Mouse (Mus musculus): Measurements from ENCODE around the gene Gm10160.
A peak's percentile ranks its signal among the peaks of the same experiment; 100 is the strongest.
"Not testable (repeated sequence)": the region's sequence is repeated elsewhere in the genome, so short reads cannot be mapped to it uniquely, and the experiment has no call there.

Gm10160 gene

DNA sequence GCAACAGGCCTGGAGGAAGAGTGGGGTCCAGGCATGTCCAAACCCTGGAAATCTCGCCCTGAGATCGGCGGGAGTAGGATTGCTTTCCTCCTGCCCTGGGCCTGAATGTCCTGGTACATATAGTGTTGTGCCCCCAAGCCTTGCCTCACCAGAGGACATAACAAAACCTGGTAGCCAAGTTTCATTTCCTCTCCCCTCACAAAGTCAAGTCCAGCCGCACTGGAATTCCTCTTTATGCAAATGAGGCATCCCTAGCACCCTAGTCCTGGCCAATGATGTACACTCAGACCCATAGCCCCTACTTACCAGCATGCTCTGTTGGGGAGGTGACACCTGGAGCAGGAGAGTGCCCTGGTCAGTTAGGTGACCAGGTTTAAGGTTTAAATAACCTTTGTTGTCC is 627 bp upstream of the Gm10160 start:
- no peak for DNase-seq

DNA sequence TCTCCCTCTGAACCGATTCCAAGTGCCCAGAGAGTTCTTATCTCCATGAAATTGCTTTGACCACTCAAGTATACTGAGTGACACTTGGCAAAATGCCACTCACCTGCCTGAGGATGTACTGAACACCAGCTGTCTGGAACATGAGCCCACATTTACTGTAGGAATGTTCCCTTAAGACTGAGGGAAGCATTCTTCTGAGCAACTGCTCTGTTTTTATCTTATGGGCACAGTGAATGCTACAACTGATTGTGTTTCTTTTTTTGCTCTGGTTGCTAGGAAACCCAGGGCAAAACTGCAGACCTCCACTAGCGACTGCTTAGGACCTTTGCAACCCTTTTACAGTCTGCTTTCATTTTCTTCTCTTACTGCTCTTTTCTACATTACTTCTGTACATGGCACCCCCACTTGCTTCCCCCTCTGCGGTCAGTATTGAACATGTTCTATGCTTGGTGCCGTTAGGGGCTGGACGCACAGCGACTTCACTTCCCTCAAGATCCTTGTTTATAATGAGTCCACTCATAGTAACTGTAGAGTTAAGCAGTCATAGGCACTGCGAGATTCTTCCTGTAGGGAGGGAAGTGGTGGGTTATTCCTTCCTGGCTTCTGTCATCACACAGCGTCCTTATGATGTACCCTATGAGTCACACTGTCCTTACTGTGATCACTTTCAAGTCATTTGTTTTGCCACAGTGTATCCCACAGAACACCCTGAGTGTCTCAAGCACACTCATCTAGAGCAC is 856 bp downstream of the Gm10160 start:
- no peak for DNase-seq

DNA sequence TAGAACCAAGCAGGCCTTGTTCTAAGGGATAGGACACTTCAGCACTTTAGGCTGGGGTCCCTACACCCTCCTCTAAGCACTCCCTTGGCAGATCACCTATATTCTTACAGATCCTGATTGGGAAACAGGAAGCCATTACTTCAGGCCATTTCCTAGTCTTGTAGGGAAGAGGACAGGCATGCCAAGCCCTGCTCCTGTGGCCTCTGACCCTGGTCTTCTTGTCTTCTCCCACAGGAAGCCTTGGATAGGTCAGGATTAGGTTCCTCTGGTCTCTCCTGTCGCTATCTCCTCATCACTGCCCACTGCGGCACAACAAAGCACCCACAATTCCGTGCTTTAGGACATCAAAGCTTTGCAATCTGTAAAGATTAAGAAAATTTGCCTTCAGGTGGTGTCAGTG is 3.9 kb downstream of the Gm10160 start:
- DNase-seq: no peak

DNA sequence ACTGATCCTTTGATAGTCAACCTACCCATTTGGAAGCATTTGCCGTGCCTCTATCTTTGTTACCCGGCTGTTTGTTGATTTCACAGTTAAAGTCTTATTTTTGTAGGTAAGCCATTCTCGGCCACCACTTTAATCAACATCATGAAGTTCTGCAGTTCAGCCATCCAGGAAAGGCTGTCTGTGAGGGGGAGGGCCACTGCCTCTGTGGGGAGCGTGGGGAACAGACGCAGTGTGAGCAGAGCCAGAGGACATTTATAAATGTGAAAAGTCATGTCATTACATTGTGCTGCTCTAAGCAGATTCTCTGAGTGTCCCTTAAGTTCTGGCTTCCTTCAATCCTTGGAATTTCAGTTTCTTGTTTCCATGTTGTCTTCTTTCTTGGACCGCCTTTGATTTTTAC is 5.4 kb downstream of the Gm10160 start:
- DNase-seq: no peak

DNA sequence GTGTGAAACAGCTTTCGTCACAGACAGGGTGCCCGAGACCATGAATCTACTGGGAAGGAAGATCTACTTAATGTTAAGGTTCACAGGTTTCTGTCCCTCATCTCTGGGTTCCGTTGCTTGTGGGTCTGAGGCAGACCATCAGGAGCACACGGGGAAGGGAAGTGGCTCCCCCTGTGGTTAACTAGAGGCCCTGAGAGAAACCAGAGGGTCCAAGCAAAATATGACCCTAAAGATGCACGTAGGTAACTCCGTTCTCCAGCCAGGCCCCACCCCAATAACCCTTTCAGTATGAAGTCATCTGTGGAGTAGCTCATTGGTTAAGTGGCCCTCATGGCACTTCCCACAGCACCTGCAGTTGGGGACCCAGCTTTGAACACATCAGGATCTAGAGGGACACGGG is 6.0 kb downstream of the Gm10160 start:
- DNase-seq: no peak

DNA sequence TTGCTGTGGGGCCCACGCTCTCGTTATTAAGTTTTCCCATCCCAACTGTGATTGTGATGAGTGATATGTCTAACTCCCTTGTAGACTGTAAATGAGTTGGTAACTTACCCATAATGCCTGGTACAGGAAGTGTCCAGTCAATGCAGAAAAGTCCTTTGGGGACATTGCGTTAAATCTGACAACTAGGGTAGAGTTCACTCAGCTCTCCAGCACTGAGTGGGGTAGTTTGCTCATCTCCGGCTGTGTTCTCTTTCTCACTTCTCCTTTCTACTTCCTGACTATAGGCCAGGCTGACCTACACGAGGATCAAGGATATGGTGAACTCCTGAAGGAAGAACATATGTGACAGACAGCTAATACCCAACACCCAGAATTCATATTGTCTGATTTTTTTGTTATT is 6.4 kb downstream of the Gm10160 start:
- DNase-seq: no peak

DNA sequence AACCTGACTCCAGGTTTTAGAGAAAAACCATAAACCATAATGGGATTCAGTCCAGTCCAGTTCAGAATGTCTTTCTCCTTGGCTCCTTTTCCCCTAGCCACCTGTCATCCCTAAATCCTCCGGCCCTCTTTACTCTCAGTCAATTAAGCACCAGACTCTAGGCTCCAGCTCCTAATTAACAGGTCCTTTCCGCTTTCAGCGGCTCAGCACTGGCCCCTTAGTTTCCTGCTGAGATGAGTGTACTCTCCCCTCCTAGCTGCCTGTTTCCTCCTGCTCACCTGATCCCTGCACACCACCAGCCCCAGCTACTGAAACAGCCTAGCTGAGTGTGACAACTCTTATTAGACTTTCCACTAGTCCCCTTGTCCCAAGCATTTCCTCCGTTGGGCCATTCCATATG is 7.8 kb downstream of the Gm10160 start:
- DNase-seq: no peak

DNA sequence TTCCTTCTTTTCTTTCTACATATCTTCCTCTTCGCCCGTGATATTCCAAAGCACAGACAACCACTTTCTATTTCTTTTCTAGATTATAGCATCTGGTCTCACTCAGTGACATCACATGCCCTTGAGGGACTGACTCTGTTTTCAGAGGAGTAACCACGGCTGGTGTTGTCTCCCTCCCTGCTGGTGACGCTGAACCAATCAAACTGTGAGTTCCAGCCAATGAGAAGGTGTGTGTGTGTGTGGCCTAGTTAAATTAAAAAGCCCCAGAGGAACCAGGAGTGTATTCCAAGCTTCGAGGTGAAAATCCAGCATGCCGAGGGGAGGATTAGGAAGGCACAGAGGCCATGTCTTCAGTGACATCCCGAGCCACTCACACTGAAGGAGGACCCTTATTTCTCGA is 8.6 kb downstream of the Gm10160 start:
- DNase-seq: no peak

DNA sequence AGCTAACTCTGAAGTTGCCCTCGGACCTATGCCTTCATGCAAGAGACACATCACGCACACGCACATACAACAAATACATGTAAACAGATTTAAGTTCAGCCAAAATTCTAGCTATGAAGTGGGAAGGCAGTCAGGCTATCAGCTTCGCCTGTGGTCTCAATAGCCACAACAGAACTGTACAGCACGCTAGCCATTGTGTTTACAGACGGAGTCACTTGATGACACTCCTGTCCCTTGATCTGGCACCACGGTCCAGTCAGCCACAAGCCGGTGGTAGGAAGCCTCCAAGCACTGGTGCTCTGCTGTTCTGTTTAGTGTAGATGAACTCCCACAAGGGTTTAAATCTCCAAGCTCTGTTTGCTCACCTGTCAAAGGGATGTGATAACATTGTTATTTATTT is 9.6 kb downstream of the Gm10160 start:
- no peak for DNase-seq

DNA sequence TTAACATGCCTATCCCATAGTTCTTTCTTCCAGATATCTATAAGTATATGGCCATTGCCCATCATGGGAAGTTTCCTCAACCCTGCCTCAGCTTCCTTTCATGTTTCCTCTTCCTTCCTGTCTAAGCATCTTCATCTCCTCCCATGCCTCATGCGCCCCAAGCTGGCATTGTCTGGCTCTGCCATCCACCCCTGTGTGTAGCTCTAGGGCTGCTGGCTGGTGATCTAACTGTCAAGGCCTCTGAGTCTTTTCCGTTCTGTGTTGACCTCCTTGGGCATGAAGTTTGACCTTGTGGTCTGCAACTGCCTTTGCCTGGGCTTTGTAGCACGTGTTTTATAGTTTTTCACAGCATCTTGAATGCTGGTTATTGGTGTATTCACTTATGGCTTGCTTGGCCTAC is 10.3 kb downstream of the Gm10160 start:
- DNase-seq: no peak

DNA sequence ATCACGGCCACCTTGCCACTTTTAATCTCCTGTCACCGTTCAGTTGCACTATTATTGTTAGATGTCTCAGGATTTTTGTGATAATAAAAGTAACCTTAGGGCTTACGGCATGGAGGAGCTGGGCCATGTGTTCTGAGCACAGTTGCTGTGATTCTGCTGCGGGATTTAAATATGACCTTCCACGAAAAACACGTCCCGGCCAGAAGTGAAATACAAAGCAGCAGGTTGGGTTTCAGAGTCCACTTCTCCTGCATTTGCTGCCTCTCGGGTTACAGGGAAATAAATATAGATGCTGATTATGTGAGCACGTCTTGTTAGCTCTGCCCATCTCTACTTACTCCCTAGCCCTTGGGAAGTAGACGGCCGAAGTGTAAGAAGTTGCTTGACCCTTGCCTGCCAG is 10.8 kb downstream of the Gm10160 start:
- no peak for DNase-seq

DNA sequence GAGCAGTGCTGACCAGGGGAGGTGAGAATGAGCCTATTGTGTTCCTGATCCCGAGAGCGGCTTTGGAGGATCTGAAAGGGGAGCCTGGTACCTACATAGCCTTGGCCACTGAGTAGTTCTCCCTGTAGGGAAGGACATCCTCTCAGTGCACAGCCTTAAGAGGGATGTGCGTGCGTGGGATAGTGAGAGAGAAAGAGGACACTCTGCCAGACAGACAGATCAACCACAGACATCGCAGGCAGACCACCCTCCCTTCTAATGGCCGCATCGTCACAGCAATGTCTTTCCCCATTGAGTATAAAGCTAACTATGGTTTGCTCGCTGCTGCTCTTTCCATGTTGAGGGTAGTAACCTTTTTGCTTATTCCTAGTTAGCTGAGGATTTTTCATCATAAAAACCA is 11.7 kb downstream of the Gm10160 start:
- DNase-seq: no peak

DNA sequence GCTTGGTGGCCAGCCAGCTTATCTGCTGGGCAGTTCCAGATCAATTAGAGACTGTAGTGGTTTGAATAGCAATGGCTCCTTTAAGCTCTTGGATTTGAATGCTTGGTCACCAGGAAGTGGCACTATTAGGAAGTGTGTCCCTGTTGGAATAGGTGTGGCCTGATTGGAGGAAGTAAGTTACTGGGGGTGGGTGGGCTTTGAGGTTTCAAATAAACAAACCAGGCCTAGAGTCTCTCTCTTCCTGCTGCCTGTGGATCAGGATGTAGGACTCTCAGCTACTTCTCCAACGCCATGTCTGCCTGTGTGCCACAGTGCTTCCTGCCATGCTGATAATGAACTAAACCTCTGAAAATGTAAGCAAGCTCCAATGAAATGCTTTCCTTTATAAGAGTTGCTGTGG is 12.6 kb downstream of the Gm10160 start:
- no peak for DNase-seq

DNA sequence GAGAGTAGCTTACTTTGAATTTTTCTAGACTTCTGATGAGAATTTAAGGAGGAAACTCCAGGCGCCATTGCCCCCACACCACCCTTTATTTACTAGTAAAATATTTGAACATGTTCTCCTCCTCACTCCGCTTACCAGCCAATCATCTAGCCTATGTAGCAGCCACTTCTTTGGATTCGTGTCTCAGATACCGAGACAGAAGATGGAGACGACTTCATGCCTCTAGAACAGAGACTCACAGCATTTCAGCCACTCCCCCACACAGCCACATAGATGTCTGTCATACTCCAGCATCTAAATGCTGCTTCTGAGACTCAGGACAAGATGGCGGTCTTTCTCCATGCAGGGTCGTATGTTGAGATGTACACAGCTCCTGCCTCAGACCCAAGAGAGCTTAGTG is 13.5 kb downstream of the Gm10160 start:
- DNase-seq: no peak

DNA sequence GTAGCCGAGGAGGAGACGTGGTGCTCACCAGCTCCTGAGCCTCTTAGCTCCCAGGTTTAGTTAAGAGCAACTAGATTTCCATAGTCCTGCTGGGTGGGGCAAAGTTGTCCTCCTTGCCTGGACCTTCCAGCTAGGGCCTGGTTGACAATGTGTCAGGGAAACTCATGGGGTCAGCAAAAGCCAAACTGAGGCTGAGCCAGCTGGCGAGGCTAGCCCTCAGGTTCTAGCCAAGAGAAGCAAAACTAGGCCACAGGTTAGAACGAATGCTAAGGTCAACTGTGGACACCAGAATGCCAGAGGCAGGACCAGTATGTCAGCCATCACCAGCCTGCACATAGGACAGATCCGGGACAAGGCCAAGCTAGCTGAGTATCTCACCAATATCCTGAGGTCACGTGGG is 14.2 kb downstream of the Gm10160 start:
- DNase-seq: no peak

DNA sequence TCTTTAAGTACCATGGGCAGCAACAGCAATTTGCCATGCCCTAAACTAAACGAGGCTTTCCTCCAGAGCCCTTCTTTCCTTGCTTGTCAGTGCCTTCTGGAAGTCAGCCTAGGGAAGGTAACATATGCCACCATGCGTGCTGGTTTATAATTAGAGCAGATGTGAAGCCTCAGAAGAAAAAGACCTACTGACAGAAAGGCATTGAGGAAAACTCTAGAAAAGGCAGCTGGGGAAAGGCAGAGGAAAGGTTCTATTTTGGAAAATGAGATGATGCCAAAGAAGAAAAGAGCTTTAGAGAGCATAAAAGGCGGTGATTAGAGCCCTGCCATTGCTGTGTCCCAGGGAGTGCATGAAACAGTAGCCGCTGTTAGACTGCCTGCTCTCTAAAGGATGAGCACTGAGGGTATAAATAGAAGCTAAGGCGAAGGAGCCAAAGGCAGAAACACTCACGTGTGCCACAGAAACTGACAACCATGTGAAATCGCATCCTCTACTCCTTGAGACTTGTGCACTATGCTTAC is 14.9 kb downstream of the Gm10160 start:
- no peak for DNase-seq

DNA sequence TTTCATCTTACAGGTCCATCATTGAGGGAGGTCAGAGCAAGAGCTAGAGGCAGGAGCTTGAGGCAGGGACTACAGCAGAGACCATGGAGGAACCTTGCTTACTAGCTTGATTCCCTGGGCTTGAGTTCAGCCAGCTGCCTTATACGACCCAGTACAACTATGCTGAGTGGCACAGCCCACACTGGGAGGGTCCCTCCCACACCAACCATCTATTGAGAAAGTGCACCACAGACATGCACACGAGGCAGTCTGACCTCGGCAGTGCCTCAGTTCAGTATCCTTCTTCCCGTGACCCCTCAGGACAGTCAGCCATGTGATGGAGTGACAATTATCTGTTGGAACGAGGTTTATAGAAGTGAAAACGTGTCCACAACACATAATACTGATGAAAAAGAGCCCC is 15.8 kb downstream of the Gm10160 start:
- no peak for DNase-seq

DNA sequence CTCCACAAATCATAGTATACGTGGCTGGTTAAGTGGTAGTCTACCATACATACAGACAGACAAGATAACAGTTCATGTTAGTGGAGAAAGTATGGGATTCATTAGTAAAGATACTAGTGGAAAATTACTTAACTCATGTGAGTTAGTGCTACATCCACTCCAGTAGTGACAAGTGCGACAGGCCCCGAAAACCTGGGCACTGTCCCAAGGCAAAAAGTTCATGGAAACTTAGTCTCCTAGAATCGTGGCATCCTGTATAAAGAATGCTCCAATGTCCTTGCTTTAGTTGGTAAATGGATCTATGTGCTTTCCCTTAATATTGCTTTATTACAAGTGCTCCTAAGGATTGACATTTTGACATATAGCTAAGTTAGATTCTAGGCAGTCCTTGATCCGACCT is 17.8 kb downstream of the Gm10160 start:
- DNase-seq: not testable (repeated sequence)

DNA sequence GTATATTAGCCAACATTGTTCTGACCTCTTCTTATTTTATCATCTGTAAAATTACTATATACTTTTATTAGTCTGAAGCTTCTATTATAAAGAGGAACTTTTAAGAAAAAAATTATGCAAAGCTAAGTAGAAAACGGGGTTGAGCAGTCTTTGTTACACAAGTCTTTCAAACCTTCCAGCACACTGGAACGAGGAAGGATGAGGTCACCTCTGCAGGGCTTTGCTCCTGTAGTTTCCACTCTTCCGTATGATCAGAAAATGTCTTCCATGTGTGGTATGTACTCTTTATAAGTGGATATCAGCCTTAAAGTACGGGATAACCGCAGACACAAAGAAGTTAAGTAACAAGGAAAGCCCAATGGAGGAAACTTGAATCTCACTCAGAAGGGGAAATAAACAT is 20.2 kb downstream of the Gm10160 start:
- DNase-seq: no peak

DNA sequence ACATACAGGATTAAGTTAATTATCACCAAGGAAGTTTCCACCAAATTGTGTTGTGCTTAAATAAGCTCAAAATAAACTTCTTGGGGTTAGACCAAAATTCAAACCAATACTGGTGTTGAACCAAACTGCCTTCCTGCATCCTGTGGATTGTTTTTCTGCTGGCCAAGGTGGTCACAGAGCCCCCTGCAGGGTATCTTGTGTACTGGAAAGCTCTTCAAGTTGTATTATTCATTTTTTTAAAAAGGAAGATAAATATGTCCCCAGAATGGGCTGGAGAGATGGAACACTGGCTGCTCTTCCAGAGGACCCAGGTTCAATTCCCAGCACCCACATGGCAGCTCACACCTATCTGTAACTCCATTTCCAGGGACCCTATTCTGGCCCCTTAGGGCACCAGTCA is 20.7 kb downstream of the Gm10160 start:
- DNase-seq: peak; percentile 49

DNA sequence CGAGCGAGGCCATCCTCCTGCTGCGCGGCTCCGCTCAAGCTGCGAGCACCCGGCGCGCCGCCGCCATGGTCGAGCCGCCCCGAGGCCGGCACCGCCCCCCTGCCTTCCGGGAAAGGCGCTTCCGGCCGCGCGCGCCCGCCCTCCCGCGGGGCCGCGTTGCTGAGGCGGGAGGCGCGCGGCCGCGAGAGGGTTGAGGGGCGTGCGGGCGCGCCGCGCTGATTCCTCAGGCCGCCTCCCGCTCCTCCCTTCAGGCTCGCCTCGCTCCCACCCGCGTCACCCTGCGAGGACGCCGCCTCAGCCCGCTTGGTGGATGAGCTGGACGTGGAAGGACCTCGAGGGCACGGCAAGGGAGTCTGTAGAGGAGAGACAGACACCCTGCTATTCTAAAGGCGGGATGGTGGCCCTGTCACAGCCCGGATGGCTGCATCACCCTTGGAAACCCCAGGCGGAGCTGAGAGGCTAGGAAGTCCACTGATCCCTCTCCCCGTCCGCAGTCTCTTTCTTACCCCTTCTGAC is 26.2 kb downstream of the Gm10160 start, which contains the start of gene Btbd1:
Gene Btbd1, minus strand, starts transcription at position 53 of the 516 bp plus-strand sequence.
- DNase-seq: peak; percentile 95

DNA sequence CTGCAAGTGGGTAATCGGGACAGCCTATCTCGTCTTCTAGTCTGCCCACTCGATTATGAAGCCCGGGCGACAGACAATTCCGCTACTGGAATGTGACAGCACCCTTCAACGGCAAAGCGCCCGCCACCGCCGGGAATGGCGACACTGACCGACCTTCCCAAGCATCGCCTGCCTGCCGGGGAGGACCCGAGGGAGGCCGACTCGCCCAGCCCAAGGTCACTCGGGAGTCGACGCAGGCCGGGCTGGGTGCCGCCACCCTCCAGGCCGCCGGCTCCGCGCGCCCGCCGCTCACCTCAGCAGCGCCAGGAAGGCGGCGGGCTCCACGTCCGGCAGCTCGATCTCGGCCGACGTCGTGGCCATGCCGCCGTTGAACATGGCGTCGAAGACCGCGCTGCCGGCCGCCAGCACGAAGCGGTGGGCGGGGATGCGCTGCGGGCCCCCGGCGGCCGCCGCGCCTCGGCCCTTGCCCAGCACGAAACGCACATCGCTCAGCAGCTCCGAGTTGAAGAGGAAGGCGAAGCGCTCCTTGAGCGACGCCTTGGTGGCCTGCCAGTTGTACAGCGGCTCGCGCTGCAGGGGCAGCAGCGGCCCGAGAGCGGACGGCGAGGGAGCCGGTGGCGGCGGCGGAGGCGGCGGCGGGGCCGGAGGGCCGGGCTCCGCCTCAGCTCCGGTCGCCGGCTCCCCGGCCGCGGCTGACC is 26.8 kb downstream of the Gm10160 start:
- peak; percentile 63 for DNase-seq

DNA sequence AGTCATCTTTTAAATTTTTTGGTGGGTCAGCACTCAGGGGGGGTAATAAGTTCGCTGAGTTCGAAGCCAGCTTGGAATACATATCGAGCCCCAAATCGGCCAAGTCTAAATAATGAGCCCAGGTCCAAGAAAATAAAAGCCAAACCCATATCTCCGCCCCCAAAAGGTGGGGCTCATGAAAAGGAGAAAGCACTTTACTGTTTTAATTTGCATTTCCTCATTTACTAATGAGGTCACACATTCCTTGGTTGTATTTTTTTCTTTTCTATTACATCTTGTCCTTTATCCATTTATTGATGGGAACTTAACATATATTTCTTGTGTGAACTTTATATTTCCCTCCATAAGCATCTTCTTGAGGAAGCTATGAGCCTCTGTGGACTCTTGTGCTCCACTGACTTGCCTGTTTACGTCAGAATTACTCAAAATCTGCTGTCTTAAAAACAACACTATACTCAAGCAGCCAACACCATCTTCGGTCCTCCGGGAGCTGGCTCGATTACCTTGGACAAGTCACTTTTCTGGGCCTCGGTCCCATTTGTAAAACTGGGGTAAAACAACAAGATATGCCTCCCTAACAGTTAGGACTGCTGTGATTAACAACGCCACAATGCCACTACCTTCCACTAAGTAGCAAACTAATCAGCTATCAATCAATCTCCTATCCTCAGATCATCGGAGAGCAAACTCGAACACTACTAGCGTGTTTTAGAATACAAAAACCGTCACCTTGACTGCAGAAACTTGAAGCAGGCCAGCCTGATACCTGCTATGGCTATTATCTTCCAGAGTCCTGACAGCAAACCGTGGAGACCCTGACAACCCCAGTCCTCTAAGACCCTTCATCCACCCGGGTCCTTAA is 27.6 kb downstream of the Gm10160 start:
- peak; percentile 14 for DNase-seq

Measured in thymus, postnatal 4 days (tissue).